Mouse (Mus musculus) gastrocnemius, adult 2 months (tissue): ENCODE data around the gene Tbx3. TPM values are rescaled to one million over a fixed set of nuclear protein-coding genes. Genes with fewer than 3 reads are reported as not detected.

Source experiments
- DNase-seq: peaks from one replicate; pipeline ENCODE4 v3.0.0; 2022
- H3K27ac ChIP-seq: fragments of 200-600 bp; 2 replicates; pipeline ENCODE4 v1.8.1; 2022; ENCODE audit warnings: mild to moderate bottlenecking
- H3K4me3 ChIP-seq: fragments of 200-600 bp; 2 replicates; pipeline ENCODE4 v1.8.1; 2022; ENCODE audit warnings: mild to moderate bottlenecking, moderate library complexity
- CTCF ChIP-seq: fragments of 200-600 bp; IDR thresholded peaks from 2 replicates; pipeline ENCODE4 v1.8.1; 2022; ENCODE audit warnings: antibody characterized with exemption, mild to moderate bottlenecking, moderate library complexity
- intact Hi-C: fragments of 180-260 bp; cut with DNase I; formaldehyde crosslinking; loops from one replicate; pipeline ENCODE4 v1.15.1; 2025
- long read RNA-seq, 2 experiments: library from polyadenylated mRNA; stranded (forward); transcript quantifications; one replicate each; pipeline ENCODE4 v2.0.0; 2021
- total RNA-seq, 2 experiments: library from RNA; stranded (reverse); gene quantifications; 2 replicates each; pipeline ENCODE4 v1.2.3; 2021

Tbx3 gene
- 1 to 10 TPM; 3.9 to 7.7 TPM for total RNA-seq
- long read RNA-seq, experiment 1, full-length matches to known transcripts = 2 of 4 reads
- long read RNA-seq, experiment 1, partial matches to known transcripts = 1 of 4 reads
- long read RNA-seq, experiment 1, other reads (novel, unspliced or antisense) = 1 of 4 reads
- long read RNA-seq, experiment 2, full-length matches to known transcripts = 1 of 2 reads
- long read RNA-seq, experiment 2, partial matches to known transcripts = 0 of 2 reads
- long read RNA-seq, experiment 2, other reads (novel, unspliced or antisense) = 1 of 2 reads

- Histone ChIP-seq H3K27ac (peak within 1 kb of the TSS; percentile 93), H3K4me3 (peak within 1 kb of the TSS; percentile 80)
- TF ChIP-seq CTCF = peak; percentile 73
- intact Hi-C loops = loop anchor here (5.0 to 10.0 kb wide), 2 partner anchors 616 to 793 kb away; no protein-coding TSS in a partner anchor
- peak; percentile 93 for DNase-seq
These were observed at the start of gene Tbx3 for GRCm38 (mm10) chr5:119670566-119671108. Tbx3 (plus strand) TSS chr5:119670669.

- H3K27ac ChIP-seq = no peak overlapping the region
- H3K4me3 ChIP-seq = no peak overlapping the region
- intact Hi-C loops = no loop called here
- no peak for DNase-seq
- TF ChIP-seq CTCF = no peak
These were observed 48.4 kb upstream of the Tbx3 start for GRCm38 (mm10) chr5:119622076-119622475.

- no peak overlapping the region for H3K4me3 ChIP-seq
- DNase-seq = no peak
- TF ChIP-seq CTCF = no peak
- no peak overlapping the region for H3K27ac ChIP-seq
- intact Hi-C loops = no loop called here
These were observed 45.9 kb upstream of the Tbx3 start for GRCm38 (mm10) chr5:119624554-119624953.

- no peak overlapping the region for H3K27ac ChIP-seq
- intact Hi-C loops = no loop called here
- peak; percentile 24 for DNase-seq
- no peak for TF ChIP-seq CTCF
- H3K4me3 ChIP-seq = no peak overlapping the region
These were observed 44.9 kb upstream of the Tbx3 start for GRCm38 (mm10) chr5:119625603-119626002.

GRCm38 (mm10) chr5:119626154-119626553 is 44.3 kb upstream of the Tbx3 start:
- intact Hi-C loops = no loop called here
- H3K4me3 ChIP-seq = no peak overlapping the region; the same call in 1 of the 2 replicates
- no peak for TF ChIP-seq CTCF
- DNase-seq = no peak
- H3K27ac ChIP-seq = no peak overlapping the region

DNA sequence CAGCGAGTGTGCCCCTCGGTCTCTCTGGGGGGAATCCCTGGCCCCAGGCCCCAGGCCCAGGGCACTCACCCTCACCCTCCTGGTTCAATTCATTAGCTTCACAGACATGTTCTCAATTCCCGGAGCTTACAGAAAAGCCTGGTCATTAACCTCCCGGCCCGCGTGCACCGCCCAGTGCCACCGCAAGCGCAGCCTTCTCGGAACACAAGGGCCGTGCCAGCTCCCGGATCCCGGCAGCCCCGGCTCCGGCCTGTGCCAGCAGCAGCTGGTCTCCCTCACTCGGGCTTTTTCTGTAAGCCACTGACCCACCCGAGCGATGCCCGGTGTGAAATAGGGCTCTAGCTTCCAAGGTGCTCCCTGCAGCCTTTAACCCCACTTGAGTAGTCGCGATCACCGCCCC is 43.8 kb upstream of the Tbx3 start:
- DNase-seq = peak; percentile 31
- TF ChIP-seq CTCF = no peak
- H3K4me3 ChIP-seq = peak overlapping the region; percentile 46
- intact Hi-C loops = no loop called here
- no peak overlapping the region for H3K27ac ChIP-seq

DNA sequence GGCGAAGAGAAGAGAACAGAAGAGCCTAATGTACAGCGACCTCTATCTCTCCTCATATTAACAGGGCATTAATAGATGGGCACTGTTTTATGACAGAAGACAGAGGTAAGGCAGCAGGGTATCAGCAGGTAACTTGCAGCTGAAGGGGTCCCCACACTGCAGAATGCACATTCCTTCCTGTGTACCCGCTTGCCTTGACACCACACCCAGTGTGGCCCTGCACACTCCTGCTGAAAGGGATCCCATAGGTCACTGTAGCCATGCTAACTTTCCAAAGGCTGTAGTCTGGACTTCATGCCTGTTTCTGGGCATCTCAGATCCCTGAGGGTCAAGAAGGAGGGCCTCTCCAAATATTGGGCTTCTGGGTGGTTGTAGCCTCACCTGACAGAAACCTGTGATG is 42.4 kb upstream of the Tbx3 start:
- intact Hi-C loops = no loop called here
- H3K27ac ChIP-seq = no peak overlapping the region
- TF ChIP-seq CTCF = no peak
- no peak overlapping the region for H3K4me3 ChIP-seq
- DNase-seq = no peak

- Histone ChIP-seq H3K4me3 (no peak overlapping the region), H3K27ac (no peak overlapping the region)
- TF ChIP-seq CTCF = no peak
- intact Hi-C loops = no loop called here
- no peak for DNase-seq
These were observed 41.6 kb upstream of the Tbx3 start for GRCm38 (mm10) chr5:119628746-119629327.

DNA sequence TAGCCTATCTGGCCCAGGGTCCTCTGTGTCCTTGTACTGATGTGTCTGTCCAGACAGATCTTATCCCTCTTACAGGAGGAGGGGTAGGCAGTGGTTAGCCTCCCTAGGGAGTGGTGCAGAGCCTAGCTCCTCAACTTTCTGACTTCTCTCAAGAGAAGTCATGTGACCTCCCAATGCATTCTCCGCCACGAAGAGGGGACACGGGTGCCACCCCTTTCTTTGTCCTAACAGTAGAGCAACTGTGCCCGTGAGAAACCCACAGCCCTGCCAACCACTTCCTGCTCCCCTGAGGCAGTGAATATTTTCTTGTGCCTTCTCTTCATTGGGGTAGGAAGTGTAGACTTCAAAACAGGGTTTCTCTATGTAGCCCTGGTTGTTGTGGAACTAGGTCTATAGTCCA is 36.9 kb upstream of the Tbx3 start:
- no peak for DNase-seq
- no peak overlapping the region for H3K4me3 ChIP-seq
- intact Hi-C loops = no loop called here
- no peak for TF ChIP-seq CTCF
- no peak overlapping the region for H3K27ac ChIP-seq

DNA sequence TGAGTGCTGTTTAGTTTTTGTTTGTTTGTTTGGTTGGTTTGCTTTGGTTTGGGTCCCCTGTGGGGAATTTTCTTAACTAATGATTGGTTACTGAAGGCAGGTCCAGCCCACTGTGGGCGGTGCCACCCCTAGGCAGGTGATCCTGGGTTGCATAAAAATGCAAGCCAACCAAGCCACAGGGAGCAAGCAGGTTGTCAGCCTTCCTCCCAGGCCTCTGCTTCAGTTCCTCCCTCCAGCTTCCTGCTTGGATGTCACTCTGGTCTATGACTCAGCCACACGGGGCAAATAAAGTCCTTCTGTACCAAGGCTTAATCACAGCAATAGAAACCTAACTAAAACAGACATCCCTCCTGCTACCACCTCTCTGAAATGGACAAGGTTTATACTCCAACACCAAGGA is 35.6 kb upstream of the Tbx3 start:
- TF ChIP-seq CTCF = no peak
- intact Hi-C loops = no loop called here

GRCm38 (mm10) chr5:119638300-119638699 is 32.2 kb upstream of the Tbx3 start:
- no peak overlapping the region for H3K27ac ChIP-seq
- TF ChIP-seq CTCF = no peak
- no peak overlapping the region for H3K4me3 ChIP-seq
- DNase-seq = no peak
- intact Hi-C loops = no loop called here

More for the DNA sequence above, 35.6 kb upstream of the Tbx3 start:
- Histone ChIP-seq H3K4me3 (no peak overlapping the region), H3K27ac (no peak overlapping the region)
- DNase-seq = no peak

- DNase-seq = no peak
These were observed 29.4 kb upstream of the Tbx3 start for GRCm38 (mm10) chr5:119641094-119641493.

DNA sequence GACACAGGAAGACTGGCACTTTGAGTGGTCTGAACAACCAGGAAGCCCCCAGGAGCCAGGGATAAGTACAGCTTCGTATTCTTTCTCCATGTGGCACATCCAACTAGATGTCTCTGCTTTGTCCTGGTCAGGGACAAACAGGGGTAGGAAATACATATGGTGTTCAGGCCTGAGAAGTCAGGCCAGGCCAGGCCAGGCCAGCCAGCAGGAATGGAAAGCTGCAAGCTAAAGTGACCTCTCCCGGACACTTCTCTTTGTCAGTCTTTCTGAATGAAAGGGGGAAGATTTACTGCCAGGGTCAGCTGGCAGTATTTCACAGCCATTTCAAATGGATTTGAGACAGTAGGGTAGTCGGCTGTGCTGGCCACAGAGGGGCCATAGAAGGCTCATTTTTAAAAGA is 28.8 kb upstream of the Tbx3 start:
- intact Hi-C loops = no loop called here
- DNase-seq = no peak
- no peak for TF ChIP-seq CTCF
- Histone ChIP-seq H3K4me3 (no peak overlapping the region), H3K27ac (0 out of 2 replicates have a peak overlapping the region, but pooled peaks have one; percentile 5)

More at GRCm38 (mm10) chr5:119641094-119641493, 29.4 kb upstream of the Tbx3 start:
- H3K4me3 ChIP-seq = no peak overlapping the region
- intact Hi-C loops = no loop called here
- no peak for TF ChIP-seq CTCF
- H3K27ac ChIP-seq = no peak overlapping the region
